Mouse (Mus musculus) frontal cortex, adult (tissue): Measurements from ENCODE around the gene Sdf2l1.

Experiments
- ATAC-seq: cut with Nextera tagmentation; 2 replicates; pipeline ENCODE4 v1.9.2; 2017; ENCODE audit warnings: mild to moderate bottlenecking, moderate library complexity, mixed read lengths; ENCODE audit not compliant: low TSS enrichment

Gene Sdf2l1

GRCm38 (mm10) chr16:17124119-17124870, 7.9 kb downstream of the Sdf2l1 start:
- ATAC-seq = no peak

GRCm38 (mm10) chr16:17121569-17121968, 10.6 kb downstream of the Sdf2l1 start:
- no peak for ATAC-seq

GRCm38 (mm10) chr16:17117309-17117799, 14.8 kb downstream of the Sdf2l1 start:
- ATAC-seq = no peak

- peak; percentile 98 for ATAC-seq
Measured at GRCm38 (mm10) chr16:17110771-17111743, 21.1 kb downstream of the Sdf2l1 start, which contains the start of gene Ppil2. TSS of gene Ppil2 (minus strand) at chr16:17111257.

GRCm38 (mm10) chr16:17104600-17104999, 27.6 kb downstream of the Sdf2l1 start:
- no peak for ATAC-seq

GRCm38 (mm10) chr16:17102630-17103220, 29.5 kb downstream of the Sdf2l1 start:
- ATAC-seq = no peak

GRCm38 (mm10) chr16:17096938-17097337, 35.2 kb downstream of the Sdf2l1 start:
- no peak for ATAC-seq

GRCm38 (mm10) chr16:17088346-17088745, 43.8 kb downstream of the Sdf2l1 start:
- no peak for ATAC-seq

GRCm38 (mm10) chr16:17086669-17087193, 45.5 kb downstream of the Sdf2l1 start:
- ATAC-seq = peak; percentile 75

- no peak for ATAC-seq
Measured at GRCm38 (mm10) chr16:17086241-17086640, 45.9 kb downstream of the Sdf2l1 start.

GRCm38 (mm10) chr16:17085636-17086035, 46.5 kb downstream of the Sdf2l1 start:
- no peak for ATAC-seq

- no peak for ATAC-seq
Measured at GRCm38 (mm10) chr16:17082121-17082792, 49.9 kb downstream of the Sdf2l1 start.
